Mouse (Mus musculus) forebrain, embryonic 14.5 days (tissue): Measurements from ENCODE around the gene Ccnl2. TPM values are rescaled to one million over a fixed set of nuclear protein-coding genes. Genes with fewer than 3 reads are reported as not detected.

Source experiments
- ATAC-seq: fragments of 200-750 bp; cut with Nextera tagmentation; 2 replicates; pipeline ENCODE4 v1.8.0; 2017; ENCODE audit warnings: mild to moderate bottlenecking, moderate library complexity
- DNase-seq: peaks from one replicate; pipeline ENCODE4 v3.0.0-alpha.2; 2015; ENCODE audit warnings: low spot score
- H3K27ac ChIP-seq: fragments of 300-500 bp; sonication (generic); 2 replicates; pipeline ENCODE4 v1.5.1; 2014; ENCODE audit warnings: low read depth, mild to moderate bottlenecking, control low read depth, low read length, moderate library complexity
- H3K27me3 ChIP-seq: fragments of 300-500 bp; sonication (generic); replicated peaks from 2 replicates; pipeline ENCODE4 v1.6.1; 2014; ENCODE audit warnings: low read length, control low read depth, mixed read lengths; ENCODE audit not compliant: control insufficient read depth, insufficient read depth
- H3K36me3 ChIP-seq: fragments of 300-500 bp; sonication (generic); 2 replicates; pipeline ENCODE4 v1.6.1; 2014; ENCODE audit warnings: low read length, control low read depth; ENCODE audit not compliant: control insufficient read depth, insufficient read depth
- H3K4me1 ChIP-seq: fragments of 300-500 bp; sonication (generic); 2 replicates; pipeline ENCODE4 v1.6.1; 2014; ENCODE audit warnings: antibody characterized with exemption, low read length, control low read depth; ENCODE audit not compliant: control insufficient read depth, insufficient read depth
- H3K4me2 ChIP-seq: fragments of 300-500 bp; sonication (generic); 2 replicates; pipeline ENCODE4 v1.6.1; 2014; ENCODE audit warnings: mild to moderate bottlenecking, control low read depth, low read length
- H3K4me3 ChIP-seq: fragments of 300-500 bp; sonication (generic); 2 replicates; pipeline ENCODE4 v1.5.1; 2014; ENCODE audit warnings: low read depth, low read length, control low read depth
- H3K9ac ChIP-seq: fragments of 300-500 bp; sonication (generic); 2 replicates; pipeline ENCODE4 v1.6.1; 2014; ENCODE audit warnings: mild to moderate bottlenecking, low read length, control low read depth, moderate library complexity
- H3K9me3 ChIP-seq: fragments of 300-500 bp; sonication (generic); replicated peaks from 2 replicates; pipeline ENCODE4 v1.6.1; 2016; ENCODE audit warnings: low read length, control low read depth, mixed read lengths; ENCODE audit not compliant: control insufficient read depth
- WGBS: fragments of 180-500 bp; shearing (Covaris S2); extraction: QIAGEN DNeasy Blood & Tissue Kit; methylation state at CpG from one replicate; pipeline ENCODE4 v1.1.7; 2014; 5-methylcytosine and 5-hydroxymethylcytosine counted together
- polyA plus RNA-seq: library from polyadenylated mRNA; unstranded; fragments of >200 nt; fragmentation: Nextera tagmentation; extraction: Ambion mirVana; gene quantifications from 2 replicates; pipeline ENCODE4 v1.2.1, GENCODE M21; 2014

Gene Ccnl2
- polyA plus RNA-seq, 1 experiment from 2014 or later = 119 TPM

DNA sequence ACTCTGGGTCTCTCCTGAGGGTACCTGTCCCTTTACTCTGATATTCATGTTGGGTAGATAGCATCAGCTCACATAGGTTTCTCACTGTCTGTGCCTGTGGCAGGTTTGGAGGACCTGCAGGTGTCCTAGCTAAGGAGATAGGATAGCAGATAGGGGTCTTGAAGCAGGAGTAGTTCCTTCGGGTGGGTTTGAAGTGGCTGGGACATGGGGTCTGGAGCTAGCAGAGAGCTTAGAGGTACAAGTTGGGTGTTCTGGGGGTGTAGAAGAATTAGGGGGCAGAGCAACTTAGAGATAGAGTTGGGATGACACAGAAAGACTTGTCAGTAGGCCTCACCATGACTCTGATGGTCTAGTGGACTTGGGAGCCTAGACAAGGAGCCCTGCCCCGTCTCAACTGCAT is 37.1 kb downstream of the Ccnl2 start:
- Histone ChIP-seq H3K27ac (no peak overlapping the region), H3K27me3 (no peaks in the 10 kb centered on the region), H3K36me3 (peaks cover 14% of the 10 kb centered on the region), H3K9ac (0 out of 2 replicates have a peak overlapping the region, but pooled peaks have one; percentile 89), H3K4me3 (no peak overlapping the region), H3K4me2 (peak overlapping the region; percentile 94; the same call in 1 of the 2 replicates), H3K4me1 (peaks cover 24% of the 10 kb centered on the region), H3K9me3 (no peaks in the 10 kb centered on the region)
- DNase-seq = no peak
- 92% methylated on average over 2 of the region's 2 CpGs for WGBS
- ATAC-seq = no peak

GRCm38 (mm10) chr4:155849792-155850451 is 37.6 kb downstream of the Ccnl2 start:
- 97% methylated on average over 3 of the region's 3 CpGs for WGBS
- Histone ChIP-seq H3K27me3 (no peaks in the 10 kb centered on the region), H3K4me1 (peaks cover 24% of the 10 kb centered on the region)

GRCm38 (mm10) chr4:155851368-155851767 is 39.1 kb downstream of the Ccnl2 start:
- H3K27ac ChIP-seq = no peak overlapping the region
- H3K9ac ChIP-seq = no peak overlapping the region
- ATAC-seq (no peak), DNase-seq (no peak)
- no peak overlapping the region for H3K4me3 ChIP-seq
- H3K36me3 ChIP-seq = peaks cover 33% of the 10 kb centered on the region
- H3K27me3 ChIP-seq = no peaks in the 10 kb centered on the region
- peaks cover 24% of the 10 kb centered on the region for H3K4me1 ChIP-seq
- whole genome bisulfite sequencing = 94% methylated on average over 3 of the region's 3 CpGs
- no peak overlapping the region for H3K4me2 ChIP-seq
- H3K9me3 ChIP-seq = no peaks in the 10 kb centered on the region

More at GRCm38 (mm10) chr4:155849792-155850451, 37.6 kb downstream of the Ccnl2 start:
- no peak for ATAC-seq
- DNase-seq = no peak
- no peak overlapping the region for H3K4me3 ChIP-seq
- H3K36me3 ChIP-seq = peaks cover 19% of the 10 kb centered on the region
- H3K27ac ChIP-seq = no peak overlapping the region
- no peak overlapping the region for H3K4me2 ChIP-seq
- no peak overlapping the region for H3K9ac ChIP-seq
- H3K9me3 ChIP-seq = no peaks in the 10 kb centered on the region

DNA sequence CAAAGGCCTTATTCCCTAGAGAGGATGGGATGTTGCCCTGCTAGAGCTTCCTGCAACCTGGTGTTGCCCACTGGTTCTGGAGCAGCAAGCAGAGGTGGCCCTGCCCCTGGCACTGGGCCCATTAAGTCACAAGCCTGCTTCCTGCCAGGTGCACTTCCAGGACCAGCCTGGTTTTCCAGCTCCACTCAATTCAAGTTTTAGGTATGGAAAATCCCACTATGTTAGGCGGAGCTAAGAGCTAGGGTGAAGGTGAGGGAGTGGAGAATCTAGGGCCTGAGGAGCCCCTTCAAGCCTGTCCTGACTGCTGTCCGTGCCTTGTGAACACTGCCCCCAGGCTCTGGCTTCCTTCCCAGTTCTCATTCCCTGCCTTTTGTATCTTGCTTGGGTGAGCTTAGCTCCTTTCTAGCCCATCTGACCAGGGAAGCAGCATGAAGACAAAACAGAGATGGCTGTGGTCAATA is 39.7 kb downstream of the Ccnl2 start:
- 57% methylated on average over 2 of the region's 2 CpGs for WGBS
- no peak overlapping the region for H3K4me3 ChIP-seq
- no peak overlapping the region for H3K4me2 ChIP-seq
- H3K9ac ChIP-seq = no peak overlapping the region
- no peaks in the 10 kb centered on the region for H3K9me3 ChIP-seq
- H3K27ac ChIP-seq = no peak overlapping the region
- H3K4me1 ChIP-seq = peaks cover 19% of the 10 kb centered on the region
- DNase-seq (no peak), ATAC-seq (no peak)
- H3K36me3 ChIP-seq = peaks cover 39% of the 10 kb centered on the region
- no peaks in the 10 kb centered on the region for H3K27me3 ChIP-seq

- H3K9me3 ChIP-seq = no peaks in the 10 kb centered on the region
- no peak overlapping the region for H3K4me2 ChIP-seq
- no peak overlapping the region for H3K4me3 ChIP-seq
- no peak for ATAC-seq
- H3K36me3 ChIP-seq = peaks cover 54% of the 10 kb centered on the region
- peaks cover 13% of the 10 kb centered on the region for H3K4me1 ChIP-seq
- DNase-seq = no peak
- H3K27ac ChIP-seq = no peak overlapping the region
- H3K27me3 ChIP-seq = no peaks in the 10 kb centered on the region
- WGBS = 89% methylated on average over 9 of the region's 9 CpGs
- H3K9ac ChIP-seq = no peak overlapping the region
Measured at GRCm38 (mm10) chr4:155853421-155853820, 41.1 kb downstream of the Ccnl2 start.

DNA sequence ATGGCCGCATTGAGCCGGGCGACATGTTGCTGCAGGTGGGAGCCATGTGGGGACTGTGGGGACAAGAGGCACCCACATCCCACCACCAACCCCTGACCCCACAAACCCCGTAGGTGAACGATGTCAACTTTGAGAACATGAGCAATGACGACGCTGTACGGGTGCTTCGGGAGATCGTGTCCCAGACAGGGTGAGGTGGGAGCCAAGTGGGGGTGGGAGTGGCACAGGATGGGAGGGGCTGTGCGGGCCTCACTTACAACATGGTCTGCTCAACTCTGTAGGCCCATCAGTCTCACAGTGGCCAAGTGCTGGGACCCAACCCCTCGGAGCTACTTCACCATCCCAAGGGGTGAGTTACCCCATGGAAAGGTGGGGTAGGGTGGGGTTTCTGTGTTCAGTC is 42.7 kb downstream of the Ccnl2 start:
- Histone ChIP-seq H3K27me3 (no peaks in the 10 kb centered on the region), H3K36me3 (peaks cover 69% of the 10 kb centered on the region), H3K27ac (no peak overlapping the region), H3K9ac (no peak overlapping the region), H3K4me1 (no peaks in the 10 kb centered on the region; the same call in 1 of the 2 replicates), H3K4me2 (no peak overlapping the region), H3K9me3 (no peaks in the 10 kb centered on the region), H3K4me3 (no peak overlapping the region)
- ATAC-seq (0 out of 2 replicates have a peak, but pooled peaks have one; percentile 35), DNase-seq (no peak)
- 95% methylated on average over 12 of the region's 12 CpGs for WGBS

- DNase-seq (no peak), ATAC-seq (no peak)
- Histone ChIP-seq H3K4me3 (no peak overlapping the region), H3K27ac (no peak overlapping the region), H3K4me1 (no peaks in the 10 kb centered on the region), H3K9ac (no peak overlapping the region), H3K4me2 (no peak overlapping the region), H3K9me3 (no peaks in the 10 kb centered on the region), H3K27me3 (no peaks in the 10 kb centered on the region), H3K36me3 (peaks cover 79% of the 10 kb centered on the region)
- WGBS = 93% methylated on average over 12 of the region's 12 CpGs
Measured at GRCm38 (mm10) chr4:155856071-155856470, 43.8 kb downstream of the Ccnl2 start.

DNA sequence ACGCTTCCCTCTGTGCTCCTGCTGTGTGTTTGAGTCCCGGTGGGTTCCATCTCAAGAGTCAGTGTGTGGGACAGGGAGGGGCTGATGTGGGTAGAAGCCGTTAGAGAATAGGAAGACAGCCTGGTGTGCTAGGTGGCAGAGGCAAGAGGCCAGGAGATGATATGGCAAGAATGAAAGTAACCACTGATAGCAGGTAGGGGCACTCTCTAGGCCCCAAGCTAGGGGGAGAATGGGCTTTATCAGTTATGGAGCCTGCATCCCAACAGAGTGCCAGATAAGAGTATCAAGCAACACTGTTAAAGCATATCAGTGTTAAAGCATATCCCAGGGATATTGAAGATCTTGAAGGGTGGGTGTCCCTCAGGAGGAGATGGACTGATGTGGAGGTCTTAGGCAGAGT is 44.6 kb downstream of the Ccnl2 start:
- no peaks in the 10 kb centered on the region for H3K4me1 ChIP-seq
- peaks cover 86% of the 10 kb centered on the region for H3K36me3 ChIP-seq
- ATAC-seq = no peak
- H3K4me2 ChIP-seq = no peak overlapping the region
- no peaks in the 10 kb centered on the region for H3K9me3 ChIP-seq
- WGBS = 80% methylated on average over 3 of the region's 3 CpGs
- H3K27me3 ChIP-seq = no peaks in the 10 kb centered on the region
- no peak overlapping the region for H3K4me3 ChIP-seq
- H3K27ac ChIP-seq = no peak overlapping the region
- no peak overlapping the region for H3K9ac ChIP-seq
- DNase-seq = no peak

GRCm38 (mm10) chr4:155859318-155859717 is 47.0 kb downstream of the Ccnl2 start:
- ATAC-seq (no peak), DNase-seq (no peak)
- H3K27me3 ChIP-seq = no peaks in the 10 kb centered on the region
- H3K9me3 ChIP-seq = no peaks in the 10 kb centered on the region
- H3K4me2 ChIP-seq = no peak overlapping the region
- 32% methylated on average over 13 of the region's 13 CpGs for WGBS
- H3K27ac ChIP-seq = no peak overlapping the region
- no peak overlapping the region for H3K9ac ChIP-seq
- peaks cover 78% of the 10 kb centered on the region for H3K36me3 ChIP-seq
- H3K4me1 ChIP-seq = no peaks in the 10 kb centered on the region
- no peak overlapping the region for H3K4me3 ChIP-seq
